Mouse (Mus musculus) MEL (cell line): ENCODE results near the gene Sox15.

Experiments
- MYB ChIP-seq: IDR thresholded peaks from 2 replicates; pipeline ENCODE4 v1.6.1; 2011; ENCODE audit warnings: mild to moderate bottlenecking, low read depth, low read length, improper control_type of control experiment
- POLR2AphosphoS2 ChIP-seq: IDR thresholded peaks from 2 replicates; pipeline ENCODE4 v1.6.1; 2011; ENCODE audit warnings: low read length, improper control_type of control experiment

DNA sequence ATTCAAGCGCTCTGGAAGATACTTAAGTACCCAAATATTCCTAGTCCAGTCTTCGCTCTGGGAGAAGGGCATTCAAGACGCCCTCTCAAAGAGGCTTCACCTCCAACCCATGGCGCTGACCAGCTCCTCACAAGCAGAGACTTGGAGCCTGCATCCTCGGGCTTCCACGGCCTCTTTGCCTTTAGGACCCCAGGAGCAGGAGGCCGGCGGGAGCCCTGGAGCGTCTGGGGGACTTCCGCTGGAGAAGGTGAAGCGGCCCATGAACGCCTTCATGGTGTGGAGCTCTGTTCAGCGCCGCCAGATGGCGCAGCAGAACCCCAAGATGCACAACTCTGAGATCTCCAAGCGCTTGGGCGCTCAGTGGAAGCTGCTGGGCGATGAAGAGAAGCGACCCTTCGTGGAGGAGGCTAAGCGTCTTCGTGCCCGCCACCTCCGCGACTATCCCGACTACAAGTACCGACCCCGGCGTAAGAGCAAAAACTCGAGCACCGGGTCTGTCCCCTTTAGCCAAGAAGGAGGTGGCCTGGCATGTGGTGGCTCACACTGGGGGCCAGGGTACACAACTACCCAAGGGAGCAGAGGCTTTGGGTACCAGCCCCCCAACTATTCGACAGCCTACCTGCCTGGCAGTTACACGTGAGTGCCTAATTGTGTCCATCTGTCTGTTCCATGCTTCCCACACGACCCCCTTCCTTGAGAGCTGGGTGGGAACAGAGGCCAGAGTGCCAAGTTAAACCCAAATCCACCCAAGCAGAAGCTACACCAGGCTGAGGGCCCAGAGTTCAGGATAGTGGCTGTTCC lies at the start of gene Sox15:
- TF ChIP-seq POLR2AphosphoS2 (no peak), MYB (no peak)
